Mouse (Mus musculus) C2C12 (cell line): Measurements from ENCODE around the gene Rnf38. TPM values are rescaled to one million over a fixed set of nuclear protein-coding genes. Genes with fewer than 3 reads are reported as not detected.

Experiments
- H3K27me3 ChIP-seq: one replicate; pipeline ENCODE4 v1.6.1; 2011; ENCODE audit not compliant: control insufficient read depth, insufficient read depth, insufficient read length
- H3K36me3 ChIP-seq: one replicate; pipeline ENCODE4 v1.6.1; 2011; ENCODE audit not compliant: control insufficient read depth, insufficient read depth
- H3K4me3 ChIP-seq: one replicate; pipeline ENCODE4 v1.5.1; 2011; ENCODE audit warnings: mild to moderate bottlenecking, control low read depth; ENCODE audit not compliant: poor library complexity, insufficient read depth, severe bottlenecking
- H3K79me2 ChIP-seq: one replicate; pipeline ENCODE4 v1.6.1; 2011; ENCODE audit not compliant: control insufficient read depth, insufficient read depth
- H3K79me3 ChIP-seq: one replicate; pipeline ENCODE4 v1.6.1; 2011; ENCODE audit warnings: low read depth, control low read depth
- H3ac ChIP-seq: one replicate; pipeline ENCODE3; 2011; ENCODE audit warnings: low read depth; ENCODE audit not compliant: control insufficient read depth, insufficient read length
- FOSL1 ChIP-seq: IDR thresholded peaks from one replicate; pipeline ENCODE4 v1.8.0; 2011; ENCODE audit warnings: mild to moderate bottlenecking, low read length; ENCODE audit not compliant: poor library complexity, insufficient read depth, severe bottlenecking
- MAX ChIP-seq: IDR thresholded peaks from one replicate; pipeline ENCODE4 v1.6.1; 2011; ENCODE audit warnings: mild to moderate bottlenecking, control low read depth
- MYOD1 ChIP-seq: IDR thresholded peaks from one replicate; pipeline ENCODE4 v1.6.1; 2011; ENCODE audit warnings: low read depth; ENCODE audit not compliant: control insufficient read depth, insufficient read length
- MYOG ChIP-seq: IDR thresholded peaks from one replicate; pipeline ENCODE4 v1.6.1; 2011; ENCODE audit not compliant: control insufficient read depth, insufficient read length; ENCODE audit errors: extremely low read depth
- microRNA-seq: library from miRNA; unstranded; fragments of <30 nt; microRNA quantifications from one replicate; pipeline ENCODE4, GENCODE M21; 2019; ENCODE audit warnings: borderline microRNAs expressed
- polyA plus RNA-seq: library from polyadenylated mRNA; unstranded; fragments of >200 nt; fragmentation: generic; extraction: Trizol; gene quantifications from one replicate; pipeline ENCODE4 v1.2.1, GENCODE M21; 2012; ENCODE audit warnings: missing spikeins

Gene Rnf38
- polyA plus RNA-seq, 1 experiment = 9.8 TPM

DNA sequence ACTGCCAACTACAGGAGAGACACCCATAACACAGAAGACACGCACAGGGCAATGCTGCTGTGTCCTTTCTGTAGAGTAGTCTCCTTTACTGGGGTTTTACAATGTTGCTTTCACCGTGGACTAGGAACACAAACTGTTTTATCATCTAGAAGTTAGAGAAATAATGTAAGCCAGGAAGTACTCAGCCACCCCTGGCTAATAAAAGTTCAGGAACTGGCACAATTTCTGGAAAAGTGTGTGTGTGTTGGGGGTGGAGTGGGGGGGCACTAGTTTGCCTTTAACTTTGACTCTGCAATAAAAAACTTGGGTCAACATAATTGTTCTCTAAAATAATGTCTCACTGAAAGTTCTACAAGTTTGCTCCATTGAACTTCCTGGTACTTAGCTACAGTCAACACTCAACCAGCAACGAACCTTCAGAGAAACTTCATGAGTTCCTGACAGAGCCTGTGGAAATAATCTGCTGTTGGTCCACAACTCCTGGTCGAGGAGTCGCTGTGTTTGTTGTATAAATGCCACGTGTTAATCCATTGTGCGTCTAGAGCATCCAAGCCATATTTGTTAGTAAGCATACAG, 155.1 kb downstream of the Rnf38 start:
- Histone ChIP-seq H3K27me3 (no peaks in the 10 kb centered on the region), H3K4me3 (no peak overlapping the region)
- TF ChIP-seq FOSL1 = no peak
- no peak for TF ChIP-seq MYOD1
- no peak for TF ChIP-seq MYOG
- TF ChIP-seq MAX = no peak

More for the DNA sequence above, 155.1 kb downstream of the Rnf38 start:
- no peaks in the 10 kb centered on the region for H3K36me3 ChIP-seq
- no peaks in the 10 kb centered on the region for H3K79me2 ChIP-seq
- no peak overlapping the region for H3ac ChIP-seq
- no peaks in the 10 kb centered on the region for H3K79me3 ChIP-seq

Small RNAs within 50 kb of the gene (microRNA-seq; reads per million reads assigned to microRNA genes)
- not detected for gene Mir5106

Other genes starting within 250 kb of the Rnf38 start
- gene Clta, start 229.3 kb downstream of the Rnf38 start, polyA plus RNA-seq = 470 TPM
- gene Gne, start 149.6 kb downstream of the Rnf38 start, polyA plus RNA-seq = 15.1 TPM
- gene Melk, start 67.1 kb upstream of the Rnf38 start, polyA plus RNA-seq = 25.0 TPM